Mouse (Mus musculus): ENCODE measurements at regions not wholly inside any gene's neighbourhood (a gene's known extent, or its start where the extent isn't known, plus 50 kb on each side); places are given as distances from the start of the nearest gene placed in this dataset.

DNA sequence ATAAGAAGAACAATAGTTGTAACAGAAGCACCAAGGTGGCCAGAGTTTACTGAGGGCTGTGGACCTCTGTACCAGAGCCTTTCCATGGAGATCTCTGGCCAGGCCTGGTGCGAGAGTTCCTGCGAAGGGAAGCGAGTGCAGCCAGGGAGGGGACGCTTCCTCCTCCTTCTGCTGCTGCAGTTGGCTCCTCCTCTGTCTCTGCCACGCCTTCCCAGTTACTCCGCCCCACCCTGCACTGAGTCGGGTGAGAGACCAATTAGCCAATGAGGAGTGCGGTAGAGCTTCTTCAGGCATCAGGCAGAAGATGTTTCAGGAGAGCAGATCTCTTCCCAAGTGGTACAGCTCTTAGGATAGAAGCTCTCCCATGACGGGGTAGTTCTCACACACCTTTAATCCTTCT, 69.2 kb upstream of the Epb41l3 start:
- TF ChIP-seq CTCF (IDR thresholded peaks at IDR 0.05; ENCODE audit: low read depth), result no peak
- no peak for TF ChIP-seq EP300 (IDR thresholded peaks at IDR 0.05; ENCODE audit: low read depth)

Measured in liver, postnatal 0 days (tissue).